Mouse (Mus musculus): Measurements from ENCODE around the gene Wee1. TPM values are rescaled to one million over a fixed set of nuclear protein-coding genes. Genes with fewer than 3 reads are reported as not detected.
"Not testable (repeated sequence)": the region's sequence is repeated elsewhere in the genome, so short reads cannot be mapped to it uniquely, and the experiment has no call there.

Wee1 gene
- 1 to 10 TPM; 9.2 to 9.8 TPM for total RNA-seq (2021)

GRCm38 (mm10) chr7:110121516-110122288 lies at the start of gene Wee1:
Gene Wee1, plus strand, starts transcription at chr7:110122046.
- DNase-seq = peak; percentile 98 to 100
- intact Hi-C loops (cut with DNase I) = loop anchor here (2.0 to 5.0 kb wide), 3 partner anchors 39 to 154 kb away; no protein-coding TSS in a partner anchor

GRCm38 (mm10) chr7:110078168-110078567 lies 43.7 kb upstream of the Wee1 start:
- intact Hi-C loops (cut with DNase I) = no loop called here
- DNase-seq = no peak

- intact Hi-C loops (cut with DNase I) = loop anchor here (2.0 to 10.0 kb wide), 3 partner anchors 39 to 375 kb away; partner anchors contain the start of gene Wee1
- peak; percentile 49 to 59 for DNase-seq
These were observed 38.3 kb upstream of the Wee1 start for GRCm38 (mm10) chr7:110083386-110084165.

- no peak for DNase-seq
- intact Hi-C loops (cut with DNase I) = loop anchor here (10.0 kb wide), 1 partner anchor 350 kb away; no protein-coding TSS in a partner anchor
These were observed 36.6 kb upstream of the Wee1 start for GRCm38 (mm10) chr7:110085217-110085616.

DNA sequence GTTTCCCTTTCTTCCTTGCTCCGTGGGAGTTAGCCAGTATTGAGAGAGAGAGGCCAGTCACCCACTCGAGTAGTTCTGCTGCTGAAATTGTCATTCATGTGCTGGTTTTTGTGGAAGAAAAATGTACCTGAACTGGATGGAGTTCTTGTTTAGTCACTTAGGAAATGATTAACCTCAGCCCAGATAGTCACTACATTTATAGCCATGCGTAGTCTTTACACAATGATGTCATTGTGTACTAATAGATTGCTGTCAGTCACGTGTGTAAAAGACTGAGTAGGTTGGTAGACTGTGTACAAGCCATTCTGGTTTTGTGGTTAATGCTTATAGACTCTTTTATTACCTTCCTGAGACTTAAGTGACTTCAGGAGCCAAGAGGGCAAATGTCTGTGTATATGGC lies 33.9 kb upstream of the Wee1 start:
- no peak for DNase-seq
- intact Hi-C loops (cut with DNase I) = loop anchor here (10.0 kb wide), 1 partner anchor 347 kb away; no protein-coding TSS in a partner anchor

GRCm38 (mm10) chr7:110091670-110092069 lies 30.2 kb upstream of the Wee1 start:
- intact Hi-C loops (cut with DNase I) = no loop called here
- DNase-seq = no peak

- no peak for DNase-seq
- intact Hi-C loops (cut with DNase I) = loop anchor here (5.0 kb wide), 1 partner anchor 41 kb away; no protein-coding TSS in a partner anchor
These were observed 25.5 kb upstream of the Wee1 start for GRCm38 (mm10) chr7:110096332-110096731.

DNA sequence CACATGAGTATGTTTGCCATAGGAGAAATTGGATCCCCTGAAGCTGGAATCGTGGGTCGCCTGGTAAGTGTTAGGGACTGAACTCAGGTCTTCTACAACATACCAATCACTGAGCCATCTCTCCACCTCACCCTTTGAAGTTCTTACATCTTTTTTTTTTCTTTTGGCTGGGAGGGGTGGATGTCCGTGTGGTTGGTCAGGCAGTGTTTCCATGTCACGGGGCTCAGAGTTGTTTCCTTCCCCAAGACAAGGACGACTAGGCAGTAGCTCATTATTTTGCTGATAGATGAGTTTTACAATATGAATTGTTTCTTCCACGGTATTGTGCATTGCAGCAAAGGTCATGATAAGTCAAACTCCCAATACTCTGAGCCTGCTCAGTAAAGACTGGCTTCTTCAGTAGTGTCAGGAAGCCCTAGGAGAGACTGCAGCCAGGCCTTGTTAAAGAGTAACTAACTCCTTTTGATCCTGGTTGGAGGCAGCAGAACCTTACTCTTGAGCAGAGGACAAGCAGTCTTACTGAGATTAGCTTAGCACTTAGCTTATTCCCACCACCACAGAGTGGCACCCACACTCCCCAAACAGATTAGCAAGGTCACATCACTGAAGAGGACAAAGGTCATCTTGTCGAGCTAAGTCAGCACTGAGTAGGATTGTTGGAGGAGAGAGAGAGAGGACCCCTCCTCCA lies 24.6 kb upstream of the Wee1 start:
- intact Hi-C loops (cut with DNase I) = loop anchor here (5.0 kb wide), 1 partner anchor 40 kb away; no protein-coding TSS in a partner anchor
- DNase-seq = no peak

DNA sequence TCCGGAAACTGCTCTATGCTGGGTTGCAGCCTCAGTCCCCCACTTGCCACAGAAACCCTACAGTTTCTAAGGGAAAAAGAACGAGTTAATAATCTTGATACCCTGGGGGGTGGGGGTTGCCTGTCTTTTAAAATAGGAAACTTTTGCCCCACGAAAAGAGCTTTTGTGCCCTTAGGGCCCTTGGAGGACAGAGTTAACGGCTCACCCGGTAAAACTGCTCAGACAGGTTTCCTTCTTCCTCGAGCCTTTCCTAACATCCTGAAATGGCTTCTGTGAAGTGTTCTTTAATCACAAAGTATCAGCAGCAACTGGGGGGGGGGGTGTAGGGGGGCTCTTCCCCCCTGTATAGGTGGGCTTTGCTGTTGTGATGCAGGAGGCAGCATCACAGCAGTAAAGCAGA lies 21.0 kb upstream of the Wee1 start:
- intact Hi-C loops (cut with DNase I) = no loop called here
- DNase-seq = no peak

DNA sequence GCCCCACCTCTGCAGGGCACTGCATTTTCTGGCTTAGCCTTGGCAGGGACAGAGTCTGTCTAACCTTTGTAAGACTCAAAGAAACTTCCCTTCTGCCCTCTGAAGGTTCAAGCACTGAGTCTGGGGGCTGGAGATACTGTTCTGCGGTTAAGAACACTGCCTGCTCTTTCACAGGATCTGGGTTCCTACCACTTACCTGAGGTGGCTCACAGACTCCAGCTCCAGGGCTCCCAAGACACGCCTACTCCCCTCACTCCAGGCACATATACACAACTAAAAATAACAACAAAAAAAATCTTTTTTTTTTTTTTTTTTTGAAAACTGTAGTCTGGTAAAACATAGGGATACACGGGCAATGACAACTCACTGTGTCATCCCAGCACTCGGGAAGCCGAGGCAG lies 20.6 kb upstream of the Wee1 start:
- intact Hi-C loops (cut with DNase I) = no loop called here
- DNase-seq = no peak

DNA sequence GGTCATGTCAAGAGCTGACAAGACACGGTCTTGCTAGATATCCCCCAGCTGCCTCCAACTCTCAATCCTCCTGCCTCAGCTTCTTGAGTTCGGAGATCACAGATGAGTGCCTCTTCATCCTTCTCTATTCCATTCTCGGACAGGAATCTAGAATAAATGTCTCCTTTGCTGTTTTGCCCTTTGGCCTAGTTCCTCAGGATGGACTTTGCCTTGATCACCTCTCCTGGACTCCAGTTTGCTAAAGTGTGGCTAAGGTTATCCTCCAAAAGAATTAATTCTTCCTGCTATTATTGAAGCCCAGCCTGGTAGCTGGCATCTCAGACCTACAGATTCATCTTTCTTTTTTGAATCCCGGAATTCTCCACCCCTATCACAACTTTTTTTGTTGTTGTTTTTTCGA lies 16.8 kb upstream of the Wee1 start:
- intact Hi-C loops (cut with DNase I) = no loop called here

GRCm38 (mm10) chr7:110106633-110107032 lies 15.2 kb upstream of the Wee1 start:
- intact Hi-C loops (cut with DNase I) = no loop called here
- no peak for DNase-seq

More for the DNA sequence above, 16.8 kb upstream of the Wee1 start:
- DNase-seq = no peak

- intact Hi-C loops (cut with DNase I); DNase-seq: not testable (repeated sequence)
These were observed 13.3 kb upstream of the Wee1 start for GRCm38 (mm10) chr7:110108524-110108923.

GRCm38 (mm10) chr7:110108967-110109610 lies 12.8 kb upstream of the Wee1 start:
- intact Hi-C loops (cut with DNase I) = no loop called here
- peak; percentile 67 to 73 for DNase-seq

GRCm38 (mm10) chr7:110110061-110110656 lies 11.7 kb upstream of the Wee1 start:
- DNase-seq = peak in 1 of 2 experiments; percentile 14
- intact Hi-C loops (cut with DNase I) = no loop called here

DNA sequence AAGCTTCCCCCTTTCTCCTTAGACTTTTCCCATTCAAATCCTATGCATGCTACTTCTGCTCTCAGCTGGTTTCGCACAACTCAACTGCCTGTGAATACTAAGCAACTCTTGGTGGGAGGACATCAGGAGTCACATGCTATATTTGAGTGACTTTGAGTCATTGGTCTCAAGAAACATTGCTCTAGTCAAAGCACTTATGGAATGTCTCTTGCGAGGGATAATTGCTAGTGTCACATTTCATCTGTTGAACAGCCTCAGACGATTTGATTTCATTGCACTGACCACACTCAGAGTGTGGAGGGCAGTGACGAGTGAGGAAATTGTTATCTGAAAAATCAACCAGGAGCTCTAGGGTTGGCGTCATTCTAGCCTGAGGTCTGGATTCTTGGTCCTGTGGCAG lies 7.1 kb upstream of the Wee1 start:
- intact Hi-C loops (cut with DNase I) = loop anchor here (5.0 kb wide), 1 partner anchor 52 kb away; the partner anchor contains the start of gene Zfp143
- DNase-seq = no peak

DNA sequence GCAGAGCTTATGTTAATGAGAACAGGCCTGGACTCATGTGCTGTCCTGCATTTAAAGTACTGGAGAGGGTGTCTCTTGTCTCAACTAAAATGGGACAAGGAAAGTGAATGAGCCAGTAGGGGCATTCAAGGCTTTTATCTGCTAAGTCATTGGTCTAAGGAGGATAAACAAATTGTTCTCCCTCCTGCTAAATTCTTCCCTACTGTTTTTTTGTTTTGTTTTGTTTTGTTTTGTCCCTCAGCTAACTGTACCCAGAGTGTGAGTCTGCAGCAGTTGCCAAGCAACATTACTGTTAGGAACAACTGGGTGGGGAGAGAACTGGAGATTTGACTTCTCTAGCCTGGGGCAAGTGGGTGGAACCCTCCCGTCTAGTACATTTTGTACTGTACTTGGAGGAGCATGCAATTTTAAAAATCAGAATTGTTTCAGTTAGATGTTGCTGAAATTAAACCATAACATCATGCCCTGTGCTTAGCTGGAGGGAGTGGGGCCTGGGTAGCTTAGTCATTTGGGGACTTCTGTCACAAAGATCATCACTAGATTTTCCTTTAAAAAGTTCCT lies 5.0 kb upstream of the Wee1 start:
- intact Hi-C loops (cut with DNase I) = loop anchor here (5.0 kb wide), 1 partner anchor 55 kb away; the partner anchor contains the start of gene Zfp143
- peak; percentile 54 to 68 for DNase-seq

- DNase-seq = peak; percentile 38 to 56
- intact Hi-C loops (cut with DNase I) = loop anchor here (5.0 kb wide), 1 partner anchor 56 kb away; the partner anchor contains the start of gene Zfp143
These were observed 3.4 kb upstream of the Wee1 start for GRCm38 (mm10) chr7:110118448-110118847.

- intact Hi-C loops (cut with DNase I) = loop anchor here (5.0 kb wide), 2 partner anchors 38 to 153 kb away; no protein-coding TSS in a partner anchor
These were observed 1.6 kb upstream of the Wee1 start for GRCm38 (mm10) chr7:110120157-110120784.

More at GRCm38 (mm10) chr7:110120157-110120784, 1.6 kb upstream of the Wee1 start:
- DNase-seq = peak in 1 of 2 experiments; percentile 21

All from heart, postnatal 36 days (tissue).